Mouse (Mus musculus): ENCODE data around the gene Foxa3. TPM values are rescaled to one million over a fixed set of nuclear protein-coding genes. Genes with fewer than 3 reads are reported as not detected.

The Foxa3 gene
- polyA plus RNA-seq, 1 experiment from 2014 or later = not detected

DNA sequence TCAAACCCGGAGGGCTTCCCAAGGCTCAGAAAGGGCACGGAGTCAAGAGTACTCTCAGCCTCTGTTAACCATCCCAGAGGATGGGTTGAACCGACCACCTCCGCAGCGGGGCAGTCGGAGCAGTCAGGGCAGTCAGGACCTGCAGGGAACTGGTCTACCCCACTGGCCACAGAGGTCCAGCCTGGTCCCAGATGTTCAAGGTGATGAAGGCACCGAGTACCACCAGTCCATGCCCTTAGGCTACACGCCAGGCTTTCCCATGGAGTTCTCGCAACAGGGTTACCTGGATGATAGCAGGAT, 31.4 kb upstream of the Foxa3 start:
- ATAC-seq (ENCODE audit: low FRiP score) = peak; percentile 43

DNA sequence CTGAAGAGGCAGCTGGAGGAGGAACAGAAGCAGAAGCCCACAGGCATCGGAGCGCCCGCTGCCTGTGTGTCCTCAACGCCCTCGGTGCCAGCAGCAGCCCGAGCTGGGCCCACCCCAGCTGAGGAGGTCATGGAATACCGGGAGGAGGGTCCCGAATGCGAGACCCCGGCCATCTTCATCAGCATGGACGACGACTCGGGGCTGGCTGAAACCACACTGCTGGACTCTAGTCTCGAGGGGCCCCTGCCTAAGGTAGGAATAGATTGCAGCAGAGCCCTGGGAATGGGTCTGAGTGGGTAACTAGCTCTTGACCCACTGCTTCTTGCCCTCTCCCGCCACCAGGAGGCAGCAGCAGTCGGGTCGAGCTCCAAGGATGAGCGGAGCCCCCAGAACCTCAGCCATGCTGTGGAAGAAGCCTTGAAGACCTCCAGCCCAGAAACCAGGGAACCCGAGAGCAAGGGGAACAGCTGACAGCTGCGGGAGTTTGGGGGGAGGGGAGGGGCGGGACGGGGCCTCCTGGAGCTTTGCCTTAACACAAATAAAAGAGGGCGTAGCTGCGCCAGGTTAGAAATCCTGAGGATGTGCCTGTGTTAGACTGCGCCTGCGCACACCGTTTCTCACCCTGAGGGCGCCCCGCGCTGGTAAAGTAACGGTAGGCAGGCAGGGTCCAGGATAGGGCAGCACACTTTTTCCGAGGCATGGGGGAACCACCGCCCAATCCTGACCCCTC, 30.9 kb upstream of the Foxa3 start, which contains the start of gene Rsph6a:
TSS of gene Rsph6a (plus strand) at position 644 of the 730 bp plus-strand sequence.
- 27% methylated on average over 27 of the region's 33 CpGs for WGBS
- no peak within 1 kb of the TSS for H3K27ac ChIP-seq (ENCODE audit: low read depth, low read length)
- H3K4me1 ChIP-seq (replicated peaks; ENCODE audit: control insufficient read depth, insufficient read depth, low read length) = no peaks in the 10 kb centered on the region
- ATAC-seq (ENCODE audit: low FRiP score) (peak; percentile 80), DNase-seq (ENCODE audit: low spot score) (peak; percentile 83)
- H3K9me3 ChIP-seq (ENCODE audit: control insufficient read depth, low read length) = no peaks in the 10 kb centered on the region
- peak within 1 kb of the TSS; percentile 14; the same call in 1 of the 2 replicates for H3K4me3 ChIP-seq (ENCODE audit: low read depth, low read length)
- H3K4me2 ChIP-seq (replicated peaks; ENCODE audit: low read depth, low read length) = peak within 1 kb of the TSS; percentile 43
- H3K9ac ChIP-seq (ENCODE audit: low read depth, low read length) = peak within 1 kb of the TSS; percentile 46; the same call in 1 of the 2 replicates
- H3K27me3 ChIP-seq (ENCODE audit: control insufficient read depth, insufficient read depth, low read length) = no peaks in the 10 kb centered on the region
- H3K36me3 ChIP-seq (ENCODE audit: control insufficient read depth, insufficient read depth, low read length) = peaks cover 10% of the 10 kb centered on the region; the same call in 1 of the 2 replicates

More for the DNA sequence above, 31.4 kb upstream of the Foxa3 start:
- Histone ChIP-seq H3K36me3 (ENCODE audit: control insufficient read depth, insufficient read depth, low read length) (peaks cover 9% of the 10 kb centered on the region; the same call in 1 of the 2 replicates), H3K9ac (ENCODE audit: low read depth, low read length) (no peak overlapping the region), H3K4me3 (ENCODE audit: low read depth, low read length) (no peak overlapping the region), H3K4me1 (replicated peaks; ENCODE audit: control insufficient read depth, insufficient read depth, low read length) (no peaks in the 10 kb centered on the region), H3K27ac (ENCODE audit: low read depth, low read length) (no peak overlapping the region), H3K27me3 (ENCODE audit: control insufficient read depth, insufficient read depth, low read length) (no peaks in the 10 kb centered on the region), H3K9me3 (ENCODE audit: control insufficient read depth, low read length) (no peaks in the 10 kb centered on the region), H3K4me2 (replicated peaks; ENCODE audit: low read depth, low read length) (no peak overlapping the region)
- DNase-seq (ENCODE audit: low spot score) = no peak
- WGBS = 63% methylated on average over 9 of the region's 9 CpGs

DNA sequence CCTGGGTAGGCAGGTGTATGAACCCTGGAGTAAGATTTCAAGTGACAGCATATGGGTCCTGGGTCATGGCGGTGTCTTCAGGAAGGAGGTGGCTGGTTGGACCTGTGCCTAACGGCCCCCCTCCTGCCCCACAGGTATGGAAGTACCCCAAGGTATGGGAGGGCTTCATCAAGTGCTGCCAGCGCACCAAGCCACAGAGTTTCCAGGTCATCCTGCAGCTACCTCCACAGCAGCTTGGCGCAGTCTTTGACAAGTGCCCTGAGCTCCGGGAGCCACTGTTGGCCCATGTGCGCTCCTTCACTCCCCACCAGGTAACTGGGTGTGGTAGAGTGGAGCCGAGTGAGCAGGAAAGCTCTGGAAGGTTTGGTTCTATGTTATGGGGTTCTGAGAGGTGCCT, 29.8 kb upstream of the Foxa3 start:
- Histone ChIP-seq H3K27ac (ENCODE audit: low read depth, low read length) (no peak overlapping the region), H3K4me1 (replicated peaks; ENCODE audit: control insufficient read depth, insufficient read depth, low read length) (no peaks in the 10 kb centered on the region), H3K4me2 (replicated peaks; ENCODE audit: low read depth, low read length) (no peak overlapping the region), H3K9ac (ENCODE audit: low read depth, low read length) (no peak overlapping the region), H3K4me3 (ENCODE audit: low read depth, low read length) (no peak overlapping the region), H3K36me3 (ENCODE audit: control insufficient read depth, insufficient read depth, low read length) (peaks cover 14% of the 10 kb centered on the region), H3K9me3 (ENCODE audit: control insufficient read depth, low read length) (no peaks in the 10 kb centered on the region), H3K27me3 (ENCODE audit: control insufficient read depth, insufficient read depth, low read length) (no peaks in the 10 kb centered on the region)
- no peak for ATAC-seq (ENCODE audit: low FRiP score)
- 88% methylated on average over 7 of the region's 7 CpGs for WGBS
- no peak for DNase-seq (ENCODE audit: low spot score)

DNA sequence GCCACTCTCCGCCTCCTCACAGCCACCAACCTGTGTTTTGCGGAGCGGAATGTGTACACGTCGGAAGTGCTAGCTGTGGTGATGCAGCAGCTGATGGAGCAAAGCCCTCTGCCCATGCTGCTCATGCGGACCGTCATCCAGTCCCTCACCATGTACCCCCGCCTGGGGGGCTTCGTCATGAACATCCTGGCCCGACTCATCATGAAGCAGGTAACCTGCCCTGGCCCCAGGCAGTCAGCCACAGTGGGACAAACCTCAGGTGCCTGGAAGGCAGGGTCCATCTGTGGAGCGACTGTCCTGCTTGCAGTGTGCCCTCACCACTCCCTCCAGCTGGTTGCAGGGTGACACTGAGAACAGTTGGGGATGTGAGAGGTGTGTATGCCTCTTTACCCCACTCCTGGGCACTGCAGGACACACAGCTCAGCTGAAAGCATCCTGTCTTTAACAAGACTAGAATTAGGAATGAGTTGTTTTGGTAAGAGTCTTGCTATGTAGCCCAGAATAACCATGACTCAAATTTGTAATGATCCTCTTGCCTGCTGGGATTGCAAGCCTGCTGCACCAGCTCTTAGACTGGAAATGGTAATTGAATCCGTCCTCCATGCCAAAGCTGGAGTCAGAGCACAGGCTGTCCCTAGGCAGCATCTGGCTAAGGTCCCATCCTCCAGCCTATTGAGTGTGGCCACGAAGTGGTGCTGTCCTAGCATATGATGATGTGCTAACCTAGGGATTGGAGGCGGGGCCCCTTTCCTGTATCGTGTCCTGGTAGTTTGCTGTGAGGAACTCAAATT, 29.2 kb upstream of the Foxa3 start:
- no peaks in the 10 kb centered on the region for H3K4me1 ChIP-seq (replicated peaks; ENCODE audit: control insufficient read depth, insufficient read depth, low read length)

DNA sequence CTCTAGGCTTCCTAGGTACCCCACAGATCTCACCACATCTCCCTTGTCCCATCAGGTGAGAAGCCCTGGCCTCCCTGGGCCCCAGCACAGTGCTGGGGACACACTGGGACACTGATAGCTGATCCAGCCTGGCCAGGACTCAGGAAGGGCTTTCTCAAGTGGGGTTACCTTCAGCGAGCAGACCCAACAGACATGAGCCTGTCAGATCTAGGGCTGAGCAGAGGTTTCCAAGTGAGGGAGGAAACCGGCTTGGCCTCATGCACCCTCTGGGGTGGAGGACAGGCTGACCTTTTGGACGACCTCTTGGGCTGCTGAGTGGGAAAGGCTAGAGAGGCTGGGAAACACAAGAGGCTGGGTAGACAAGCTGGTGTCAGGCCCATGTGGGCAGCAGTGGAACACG, 27.8 kb upstream of the Foxa3 start:
- ATAC-seq (ENCODE audit: low FRiP score) (no peak), DNase-seq (ENCODE audit: low spot score) (no peak)
- H3K9me3 ChIP-seq (ENCODE audit: control insufficient read depth, low read length) = no peaks in the 10 kb centered on the region
- WGBS = 66% methylated on average over 4 of the region's 4 CpGs
- H3K36me3 ChIP-seq (ENCODE audit: control insufficient read depth, insufficient read depth, low read length) = peaks cover 16% of the 10 kb centered on the region
- no peak overlapping the region for H3K27ac ChIP-seq (ENCODE audit: low read depth, low read length)
- H3K27me3 ChIP-seq (ENCODE audit: control insufficient read depth, insufficient read depth, low read length) = no peaks in the 10 kb centered on the region
- no peaks in the 10 kb centered on the region for H3K4me1 ChIP-seq (replicated peaks; ENCODE audit: control insufficient read depth, insufficient read depth, low read length)
- no peak overlapping the region for H3K9ac ChIP-seq (ENCODE audit: low read depth, low read length)
- no peak overlapping the region for H3K4me3 ChIP-seq (ENCODE audit: low read depth, low read length)
- no peak overlapping the region for H3K4me2 ChIP-seq (replicated peaks; ENCODE audit: low read depth, low read length)

More for the DNA sequence above, 29.2 kb upstream of the Foxa3 start:
- DNase-seq (ENCODE audit: low spot score) = no peak
- Histone ChIP-seq H3K36me3 (ENCODE audit: control insufficient read depth, insufficient read depth, low read length) (peaks cover 14% of the 10 kb centered on the region), H3K4me2 (replicated peaks; ENCODE audit: low read depth, low read length) (no peak overlapping the region), H3K27ac (ENCODE audit: low read depth, low read length) (no peak overlapping the region), H3K9ac (ENCODE audit: low read depth, low read length) (no peak overlapping the region), H3K27me3 (ENCODE audit: control insufficient read depth, insufficient read depth, low read length) (no peaks in the 10 kb centered on the region), H3K4me3 (ENCODE audit: low read depth, low read length) (no peak overlapping the region), H3K9me3 (ENCODE audit: control insufficient read depth, low read length) (no peaks in the 10 kb centered on the region)
- ATAC-seq (ENCODE audit: low FRiP score) = no peak
- WGBS = 89% methylated on average over 15 of the region's 15 CpGs

DNA sequence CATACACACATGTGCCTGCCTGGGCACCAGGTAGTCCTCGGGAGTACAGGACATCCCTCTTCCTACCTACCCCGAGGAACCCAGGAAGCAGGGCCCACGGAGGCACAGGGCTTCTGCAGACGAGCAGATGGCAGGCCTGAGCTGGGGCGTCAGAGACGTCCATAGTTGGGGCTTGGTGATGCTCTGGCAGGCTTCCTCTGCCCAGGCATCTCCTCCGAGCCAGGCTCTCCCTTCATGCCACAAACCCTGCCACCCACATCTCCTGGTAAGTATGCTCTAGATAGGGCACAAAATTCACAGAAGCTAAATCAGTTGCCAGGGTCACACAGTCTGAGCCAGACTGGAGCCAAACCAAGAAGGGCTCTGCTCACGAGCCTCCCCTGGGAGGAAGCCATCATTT, 26.8 kb upstream of the Foxa3 start:
- Histone ChIP-seq H3K27ac (ENCODE audit: low read depth, low read length) (no peak overlapping the region), H3K4me1 (replicated peaks; ENCODE audit: control insufficient read depth, insufficient read depth, low read length) (no peaks in the 10 kb centered on the region), H3K36me3 (ENCODE audit: control insufficient read depth, insufficient read depth, low read length) (peaks cover 17% of the 10 kb centered on the region), H3K27me3 (ENCODE audit: control insufficient read depth, insufficient read depth, low read length) (no peaks in the 10 kb centered on the region), H3K9ac (ENCODE audit: low read depth, low read length) (no peak overlapping the region), H3K4me2 (replicated peaks; ENCODE audit: low read depth, low read length) (no peak overlapping the region), H3K4me3 (ENCODE audit: low read depth, low read length) (no peak overlapping the region), H3K9me3 (ENCODE audit: control insufficient read depth, low read length) (no peaks in the 10 kb centered on the region)
- 94% methylated on average over 8 of the region's 8 CpGs for WGBS
- DNase-seq (ENCODE audit: low spot score) (no peak), ATAC-seq (ENCODE audit: low FRiP score) (no peak)

DNA sequence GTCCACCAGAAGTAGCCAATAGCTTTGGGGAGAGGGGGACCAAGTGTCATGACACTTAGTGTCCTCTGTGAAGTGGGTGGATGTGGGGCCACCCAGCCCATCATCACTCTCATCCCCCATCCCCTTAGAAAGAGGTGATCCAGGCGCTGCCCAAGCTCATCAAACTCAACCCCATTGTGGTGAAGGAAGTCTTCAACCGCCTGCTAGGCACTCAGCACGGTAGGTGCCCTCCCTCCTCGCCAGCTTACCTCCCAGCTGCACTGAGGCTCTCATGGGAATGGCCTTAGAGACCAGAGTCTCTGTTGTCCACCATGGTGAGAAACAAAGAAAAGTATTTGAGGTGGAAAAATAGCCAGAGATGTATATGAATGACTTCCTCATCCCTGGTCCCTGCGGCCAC, 25.9 kb upstream of the Foxa3 start:
- Histone ChIP-seq H3K36me3 (ENCODE audit: control insufficient read depth, insufficient read depth, low read length) (peaks cover 17% of the 10 kb centered on the region), H3K27me3 (ENCODE audit: control insufficient read depth, insufficient read depth, low read length) (no peaks in the 10 kb centered on the region), H3K27ac (ENCODE audit: low read depth, low read length) (no peak overlapping the region), H3K9me3 (ENCODE audit: control insufficient read depth, low read length) (no peaks in the 10 kb centered on the region), H3K4me1 (replicated peaks; ENCODE audit: control insufficient read depth, insufficient read depth, low read length) (no peaks in the 10 kb centered on the region), H3K4me3 (ENCODE audit: low read depth, low read length) (no peak overlapping the region), H3K9ac (ENCODE audit: low read depth, low read length) (no peak overlapping the region), H3K4me2 (replicated peaks; ENCODE audit: low read depth, low read length) (no peak overlapping the region)
- WGBS = 88% methylated on average over 5 of the region's 5 CpGs
- no peak for ATAC-seq (ENCODE audit: low FRiP score)
- no peak for DNase-seq (ENCODE audit: low spot score)

DNA sequence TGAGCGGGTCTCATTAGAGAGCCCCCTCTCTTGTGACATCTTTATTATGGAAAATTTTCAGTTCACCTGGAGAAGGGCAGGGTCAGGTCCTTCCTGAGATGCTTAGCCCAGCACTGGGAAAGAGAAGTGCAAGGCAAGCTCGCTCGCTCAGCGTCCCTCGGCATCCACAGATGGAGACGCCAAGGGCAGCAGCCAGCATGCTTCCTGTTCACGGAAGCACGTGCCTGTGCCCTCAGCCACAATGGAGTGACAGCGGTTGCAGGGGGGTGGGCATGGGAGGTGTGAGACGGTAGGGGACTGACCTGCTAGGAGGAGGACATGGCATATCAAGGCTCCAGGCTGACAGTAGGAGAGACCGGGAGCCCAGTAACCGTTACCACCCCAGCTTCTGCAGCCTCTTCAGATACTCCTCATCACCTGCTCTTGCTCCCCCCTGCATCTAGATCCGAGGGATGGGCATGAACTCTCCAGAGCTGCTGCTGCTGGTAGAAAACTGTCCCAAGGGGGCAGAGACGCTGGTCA, 24.7 kb upstream of the Foxa3 start:
- Histone ChIP-seq H3K4me2 (replicated peaks; ENCODE audit: low read depth, low read length) (no peak overlapping the region), H3K36me3 (ENCODE audit: control insufficient read depth, insufficient read depth, low read length) (peaks cover 17% of the 10 kb centered on the region), H3K9me3 (ENCODE audit: control insufficient read depth, low read length) (no peaks in the 10 kb centered on the region), H3K4me1 (replicated peaks; ENCODE audit: control insufficient read depth, insufficient read depth, low read length) (no peaks in the 10 kb centered on the region), H3K9ac (ENCODE audit: low read depth, low read length) (no peak overlapping the region), H3K27ac (ENCODE audit: low read depth, low read length) (no peak overlapping the region), H3K4me3 (ENCODE audit: low read depth, low read length) (no peak overlapping the region), H3K27me3 (ENCODE audit: control insufficient read depth, insufficient read depth, low read length) (no peaks in the 10 kb centered on the region)
- no peak for DNase-seq (ENCODE audit: low spot score)
- ATAC-seq (ENCODE audit: low FRiP score) = no peak
- WGBS = 89% methylated on average over 13 of the region's 14 CpGs
